Mouse (Mus musculus) liver, embryonic 11.5 days (tissue): ENCODE measurements around the gene Spon2. TPM values are rescaled to one million over a fixed set of nuclear protein-coding genes. Genes with fewer than 3 reads are reported as not detected.
A peak's percentile ranks its signal among the peaks of the same experiment; 100 is the strongest.

ENCODE experiments used
- ATAC-seq: fragments of 200-750 bp; cut with Nextera tagmentation; replicated peaks from 2 replicates; pipeline ENCODE4 v1.8.0; 2017; ENCODE audit warnings: moderate number of reproducible peaks, mild to moderate bottlenecking, moderate TSS enrichment, moderate library complexity; ENCODE audit not compliant: low FRiP score
- DNase-seq: peaks from one replicate; pipeline ENCODE4 v3.0.0-alpha.2; 2017; ENCODE audit warnings: low spot score
- H3K27ac ChIP-seq: fragments of 300-500 bp; sonication (generic); 2 replicates; pipeline ENCODE4 v1.5.1; 2014; ENCODE audit warnings: mild to moderate bottlenecking, low read depth, low read length, control low read depth
- H3K27me3 ChIP-seq: fragments of 300-500 bp; sonication (generic); replicated peaks from 2 replicates; pipeline ENCODE4 v1.6.1; 2014; ENCODE audit warnings: low read length, mixed read lengths; ENCODE audit not compliant: control insufficient read depth, insufficient read depth
- H3K36me3 ChIP-seq: fragments of 300-500 bp; sonication (generic); 2 replicates; pipeline ENCODE4 v1.6.1; 2014; ENCODE audit warnings: mild to moderate bottlenecking, low read length, moderate library complexity, mixed read lengths; ENCODE audit not compliant: control insufficient read depth, insufficient read depth
- H3K4me1 ChIP-seq: fragments of 300-500 bp; sonication (generic); replicated peaks from 2 replicates; pipeline ENCODE4 v1.6.1; 2014; ENCODE audit warnings: low read length, mixed read lengths; ENCODE audit not compliant: control insufficient read depth, insufficient read depth
- H3K4me2 ChIP-seq: fragments of 300-500 bp; sonication (generic); 2 replicates; pipeline ENCODE4 v1.6.1; 2014; ENCODE audit warnings: mild to moderate bottlenecking, control low read depth, moderate library complexity
- H3K4me3 ChIP-seq: fragments of 300-500 bp; sonication (generic); 2 replicates; pipeline ENCODE4 v1.5.1; 2014; ENCODE audit warnings: low read depth, low read length, control low read depth
- H3K9ac ChIP-seq: fragments of 300-500 bp; sonication (generic); 2 replicates; pipeline ENCODE4 v1.6.1; 2014; ENCODE audit warnings: low read depth, low read length, control low read depth
- H3K9me3 ChIP-seq: fragments of 300-500 bp; sonication (generic); 2 replicates; pipeline ENCODE4 v1.6.1; 2016; ENCODE audit warnings: low read length, inconsistent platforms, mixed read lengths; ENCODE audit not compliant: control insufficient read depth
- WGBS: fragments of 180-500 bp; shearing (Covaris S2); extraction: QIAGEN DNeasy Blood & Tissue Kit; methylation state at CpG from one replicate; pipeline ENCODE4 v1.1.7; 2014; 5-methylcytosine and 5-hydroxymethylcytosine counted together
- polyA plus RNA-seq: library from polyadenylated mRNA; unstranded; fragments of >200 nt; fragmentation: Nextera tagmentation; extraction: Ambion mirVana; gene quantifications from 2 replicates; pipeline ENCODE4 v1.2.1, GENCODE M21; 2014

Spon2 gene
- polyA plus RNA-seq, 1 experiment from 2014 or later = 7.5 TPM

- Histone ChIP-seq H3K4me2 (no peak overlapping the region), H3K9ac (no peak overlapping the region), H3K4me1 (peaks cover 34% of the 10 kb centered on the region), H3K9me3 (no peaks in the 10 kb centered on the region), H3K36me3 (no peaks in the 10 kb centered on the region), H3K27ac (peak overlapping the region; percentile 34; the same call in 1 of the 2 replicates), H3K4me3 (no peak overlapping the region), H3K27me3 (0 out of 2 replicates have a peak, but pooled peaks cover 2% of the 10 kb centered on the region)
- no peak for DNase-seq
- WGBS = 43% methylated on average over 6 of the region's 6 CpGs
- ATAC-seq = no peak
These were observed 4.1 kb upstream of the Spon2 start for GRCm38 (mm10) chr5:33222389-33222788.

GRCm38 (mm10) chr5:33220350-33221044 is 2.2 kb upstream of the Spon2 start:
- 81% methylated on average over 10 of the region's 10 CpGs for WGBS
- no peak for ATAC-seq
- H3K4me1 ChIP-seq = peaks cover 40% of the 10 kb centered on the region
- H3K9ac ChIP-seq = no peak overlapping the region
- DNase-seq = no peak
- no peaks in the 10 kb centered on the region for H3K9me3 ChIP-seq
- no peaks in the 10 kb centered on the region for H3K27me3 ChIP-seq
- no peak overlapping the region for H3K4me3 ChIP-seq
- H3K27ac ChIP-seq = no peak overlapping the region
- H3K36me3 ChIP-seq = no peaks in the 10 kb centered on the region
- H3K4me2 ChIP-seq = no peak overlapping the region

GRCm38 (mm10) chr5:33219831-33220230 is 1.6 kb upstream of the Spon2 start:
- DNase-seq = no peak
- Histone ChIP-seq H3K36me3 (no peaks in the 10 kb centered on the region), H3K9me3 (no peaks in the 10 kb centered on the region), H3K4me2 (no peak overlapping the region), H3K4me1 (peaks cover 40% of the 10 kb centered on the region), H3K9ac (no peak overlapping the region), H3K4me3 (no peak overlapping the region), H3K27ac (no peak overlapping the region), H3K27me3 (no peaks in the 10 kb centered on the region)
- ATAC-seq = no peak
- WGBS = 83% methylated on average over 4 of the region's 4 CpGs

DNA sequence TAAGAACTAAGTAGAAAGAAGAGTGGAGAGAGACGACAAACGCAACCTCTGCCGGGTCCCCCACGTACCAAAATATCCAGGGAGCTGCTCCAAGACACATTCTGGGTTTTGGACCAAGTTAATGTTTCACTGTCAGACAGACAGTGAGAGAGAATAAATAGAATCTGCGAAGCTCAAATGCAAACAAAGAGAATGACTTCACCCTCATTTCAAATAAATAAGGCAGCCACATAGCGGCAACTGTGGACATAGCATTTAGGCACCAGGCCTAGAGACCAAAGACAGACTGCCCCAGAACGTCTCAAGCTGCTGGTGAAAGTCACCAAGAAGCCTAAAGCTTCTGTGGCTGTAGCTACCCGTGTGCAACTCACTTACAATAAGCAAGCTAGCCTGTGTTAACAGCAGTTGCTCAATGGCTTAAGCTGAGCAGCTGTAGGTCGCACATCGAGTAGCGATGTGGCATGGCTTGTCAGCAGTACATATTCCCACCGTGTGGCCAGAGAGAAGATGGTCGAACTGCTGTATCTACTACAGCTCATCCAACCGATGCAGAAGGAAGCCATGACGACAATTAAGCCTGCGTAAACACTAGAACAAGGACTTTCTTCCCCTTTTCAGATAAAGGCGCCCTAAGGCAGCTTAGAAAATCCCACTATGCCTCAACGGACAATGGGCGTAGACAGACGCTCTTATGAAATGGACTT is 643 bp upstream of the Spon2 start:
- DNase-seq (no peak), ATAC-seq (no peak)
- H3K4me2 ChIP-seq = peak overlapping the region; percentile 50
- peak overlapping the region; percentile 30; the same call in 1 of the 2 replicates for H3K9ac ChIP-seq
- H3K36me3 ChIP-seq = no peaks in the 10 kb centered on the region; the same call in 1 of the 2 replicates
- peaks cover 40% of the 10 kb centered on the region for H3K4me1 ChIP-seq
- peak overlapping the region; percentile 75 for H3K27ac ChIP-seq
- no peaks in the 10 kb centered on the region for H3K9me3 ChIP-seq
- 72% methylated on average over 20 of the region's 20 CpGs for WGBS
- H3K4me3 ChIP-seq = no peak overlapping the region
- no peaks in the 10 kb centered on the region for H3K27me3 ChIP-seq

GRCm38 (mm10) chr5:33217663-33218062 is 592 bp downstream of the Spon2 start:
- Histone ChIP-seq H3K4me3 (peak overlapping the region; percentile 20; the same call in 1 of the 2 replicates), H3K9ac (peak overlapping the region; percentile 30), H3K9me3 (no peaks in the 10 kb centered on the region), H3K4me2 (peak overlapping the region; percentile 50), H3K27ac (peak overlapping the region; percentile 75; the same call in 1 of the 2 replicates), H3K4me1 (peaks cover 34% of the 10 kb centered on the region), H3K27me3 (no peaks in the 10 kb centered on the region), H3K36me3 (peaks cover 2% of the 10 kb centered on the region; the same call in 1 of the 2 replicates)
- 43% methylated on average over 3 of the region's 3 CpGs for WGBS
- DNase-seq (peak; percentile 41), ATAC-seq (peak; percentile 70)

DNA sequence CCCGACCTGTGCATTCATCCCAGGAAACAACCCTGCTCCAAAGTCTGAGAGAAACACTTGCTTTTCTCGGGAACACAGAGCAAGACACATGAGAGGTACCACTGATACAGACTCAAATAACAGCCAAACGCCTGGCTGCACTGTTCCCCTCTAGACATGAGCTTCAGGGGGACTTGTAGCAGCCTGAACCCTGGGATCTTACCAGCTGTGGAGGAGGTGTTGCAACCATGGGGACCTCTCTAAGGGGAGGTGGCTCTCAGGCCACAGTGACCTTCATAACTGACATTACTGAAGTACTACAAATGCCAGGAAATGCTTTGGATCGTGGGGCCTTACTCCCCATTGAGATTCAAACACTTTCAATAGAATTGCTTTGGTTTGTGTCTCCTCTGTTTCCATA is 3.5 kb downstream of the Spon2 start:
- Histone ChIP-seq H3K27me3 (no peaks in the 10 kb centered on the region), H3K36me3 (peaks cover 2% of the 10 kb centered on the region; the same call in 1 of the 2 replicates), H3K4me2 (no peak overlapping the region), H3K9me3 (no peaks in the 10 kb centered on the region), H3K9ac (no peak overlapping the region), H3K4me1 (peaks cover 27% of the 10 kb centered on the region), H3K27ac (no peak overlapping the region), H3K4me3 (no peak overlapping the region)
- 75% methylated on average over 4 of the region's 4 CpGs for WGBS
- no peak for ATAC-seq
- no peak for DNase-seq

DNA sequence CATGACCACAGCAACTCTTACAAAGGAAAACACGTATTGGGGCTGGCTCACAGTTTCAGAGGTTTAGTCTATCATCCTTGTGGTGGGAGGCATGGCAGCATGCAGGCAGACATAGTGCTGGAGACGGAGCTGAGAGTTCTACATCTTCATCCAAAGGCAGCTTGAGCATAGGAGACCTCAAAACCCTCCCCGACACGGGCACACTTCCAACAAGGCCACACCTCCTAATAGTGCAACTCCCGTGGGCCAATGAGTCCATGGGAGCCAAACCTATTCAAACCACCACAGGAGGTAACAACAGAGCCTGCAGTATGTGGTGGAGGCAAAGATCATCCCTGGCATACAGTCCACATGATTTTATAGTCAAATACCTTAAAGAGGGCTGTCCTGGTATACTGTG is 7.0 kb downstream of the Spon2 start:
- 83% methylated on average over 5 of the region's 5 CpGs for WGBS

DNA sequence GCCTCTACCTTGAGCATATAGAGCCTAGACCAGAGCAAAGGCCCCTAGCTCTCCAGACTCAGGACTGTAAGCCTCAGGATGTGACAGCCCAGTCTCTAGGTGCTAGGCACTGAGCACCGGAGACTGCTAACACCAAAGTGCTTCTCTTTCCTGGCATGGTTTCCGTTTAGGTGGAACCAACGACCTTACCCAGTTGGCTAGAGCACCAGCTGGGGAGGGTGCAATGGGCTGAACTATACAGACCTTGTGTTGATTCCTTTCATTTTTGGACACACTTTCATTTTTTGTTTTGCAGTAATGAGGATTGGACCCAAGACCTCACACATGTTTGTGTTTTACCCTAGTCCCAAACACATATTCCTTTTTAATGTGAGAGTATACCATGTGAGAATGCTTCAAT is 7.7 kb downstream of the Spon2 start:
- DNase-seq (no peak), ATAC-seq (no peak)
- no peaks in the 10 kb centered on the region for H3K4me1 ChIP-seq
- H3K27me3 ChIP-seq = no peaks in the 10 kb centered on the region
- no peak overlapping the region for H3K9ac ChIP-seq
- no peak overlapping the region for H3K4me2 ChIP-seq
- H3K9me3 ChIP-seq = no peaks in the 10 kb centered on the region
- H3K4me3 ChIP-seq = no peak overlapping the region
- WGBS = 79% methylated on average over 3 of the region's 3 CpGs
- H3K36me3 ChIP-seq = peaks cover 2% of the 10 kb centered on the region; the same call in 1 of the 2 replicates
- H3K27ac ChIP-seq = no peak overlapping the region

More for the DNA sequence above, 7.0 kb downstream of the Spon2 start:
- H3K4me3 ChIP-seq = no peak overlapping the region
- no peak for DNase-seq
- H3K36me3 ChIP-seq = peaks cover 2% of the 10 kb centered on the region; the same call in 1 of the 2 replicates
- H3K27ac ChIP-seq = no peak overlapping the region
- no peak for ATAC-seq
- no peaks in the 10 kb centered on the region for H3K4me1 ChIP-seq
- no peak overlapping the region for H3K4me2 ChIP-seq
- no peaks in the 10 kb centered on the region for H3K27me3 ChIP-seq
- H3K9me3 ChIP-seq = no peaks in the 10 kb centered on the region
- no peak overlapping the region for H3K9ac ChIP-seq
